Mouse (Mus musculus): Measurements from ENCODE around the gene Rmnd5a.

GRCm38 (mm10) chr6:71360221-71360620 lies 80.2 kb downstream of the Rmnd5a start:
- no peak for TF ChIP-seq HCFC1 (IDR thresholded peaks at IDR 0.05; ENCODE audit: borderline replicate concordance, insufficient read depth, low read length)
- TF ChIP-seq CHD2 (IDR thresholded peaks at IDR 0.05; ENCODE audit: low read depth, low read length): no peak
- TF ChIP-seq ZNF384 (IDR thresholded peaks at IDR 0.05; ENCODE audit: low read depth, low read length): no peak
- no peak for TF ChIP-seq ZC3H11A (IDR thresholded peaks at IDR 0.05; ENCODE audit: borderline replicate concordance, low read depth, low read length)
